Mouse (Mus musculus): ENCODE measurements at regions not wholly inside any gene's neighbourhood (a gene's known extent, or its start where the extent isn't known, plus 50 kb on each side); places are given as distances from the start of the nearest gene placed in this dataset.

GRCm38 (mm10) chr3:120636669-120637305, 534.7 kb downstream of the Rwdd3 start:
- TF ChIP-seq GATA1 (IDR thresholded peaks at IDR 0.05; ENCODE audit: borderline replicate concordance, low read length): no peak
- no peak for TF ChIP-seq FLI1 (IDR thresholded peaks at IDR 0.05; ENCODE audit: low read length)

Data from megakaryocyte, embryonic 14.5 days (primary cell).